Mouse (Mus musculus) cerebellum, postnatal 36 days (tissue): ENCODE measurements at regions not wholly inside any gene's neighbourhood (a gene's known extent, or its start where the extent isn't known, plus 50 kb on each side); places are given as distances from the start of the nearest gene placed in this dataset.

Experiments used
- DNase-seq, 2 experiments: peaks; one replicate each; pipeline ENCODE4 v3.0.0; 2021 to 2022; ENCODE audit warnings: mixed read lengths in 2 of 2

- DNase-seq, result no peak
Observed at GRCm38 (mm10) chr5:58705561-58705960, 987.8 kb downstream of the Pcdh7 start.

GRCm38 (mm10) chr5:58712381-58712780, 994.6 kb downstream of the Pcdh7 start:
- DNase-seq, result no peak

GRCm38 (mm10) chr5:58733366-58733765, 1015.6 kb downstream of the Pcdh7 start:
- no peak for DNase-seq

GRCm38 (mm10) chr5:58733961-58734360, 1016.2 kb downstream of the Pcdh7 start:
- no peak for DNase-seq

GRCm38 (mm10) chr5:58736610-58737009, 1018.8 kb downstream of the Pcdh7 start:
- peak; percentile 38 to 68 for DNase-seq

GRCm38 (mm10) chr5:58737264-58737883, 1019.6 kb downstream of the Pcdh7 start:
- DNase-seq, result no peak

- no peak for DNase-seq
Observed at GRCm38 (mm10) chr5:58738041-58738440, 1020.3 kb downstream of the Pcdh7 start.

GRCm38 (mm10) chr5:58740759-58741158, 1023.0 kb downstream of the Pcdh7 start:
- DNase-seq, result no peak

- no peak for DNase-seq
Observed at GRCm38 (mm10) chr5:58747684-58748083, 1029.9 kb downstream of the Pcdh7 start.

GRCm38 (mm10) chr5:58751777-58752176, 1034.0 kb downstream of the Pcdh7 start:
- DNase-seq, result no peak
